Mouse (Mus musculus): ENCODE data around the gene Gm45021. TPM values are rescaled to one million over a fixed set of nuclear protein-coding genes. Genes with fewer than 3 reads are reported as not detected.
A peak's percentile ranks its signal among the peaks of the same experiment; 100 is the strongest.

Gene Gm45021
- polyA plus RNA-seq, 1 experiment, result not detected

DNA sequence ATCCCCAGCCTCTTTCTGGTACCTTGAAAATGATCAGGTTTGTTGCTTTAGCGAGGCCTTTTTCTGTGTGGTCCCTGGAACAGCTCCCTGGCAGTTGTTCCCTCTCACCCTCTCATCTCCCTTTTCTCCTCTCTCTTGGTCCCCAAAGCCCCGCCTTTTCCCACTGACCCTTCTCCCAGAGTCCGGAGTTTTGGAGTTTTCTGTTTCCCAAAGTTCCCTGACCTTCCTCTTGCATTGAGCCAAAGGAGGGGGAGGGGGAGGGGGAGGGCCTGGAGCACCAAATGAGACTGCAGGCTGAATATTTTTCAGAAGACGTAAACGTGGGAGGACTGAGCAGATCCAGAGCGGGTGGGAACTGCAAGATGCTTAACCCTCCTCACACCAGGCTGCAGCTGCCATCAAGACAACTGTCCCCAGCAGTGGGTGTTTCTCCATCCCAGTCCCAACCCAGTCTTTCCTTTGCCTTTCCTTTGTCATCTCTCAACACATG lies 16.8 kb upstream of the Gm45021 start, which contains the start of gene Rarres2:
TSS of gene Rarres2 (minus strand) at position 218 of the 490 bp plus-strand sequence.
- no peak for DNase-seq (ENCODE audit: low read depth in 1 of 2, low spot score in 2 of 2)
- Histone ChIP-seq H3K27ac (ENCODE audit: insufficient read depth, low read length) (peak within 1 kb of the TSS; percentile 2; the same call in 1 of the 2 replicates), H3K4me3 (ENCODE audit: extremely low read depth, insufficient read depth, insufficient read length) (peak within 1 kb of the TSS; percentile 10; the same call in 1 of the 2 replicates), H3K4me1 (ENCODE audit: control insufficient read depth, insufficient read depth, insufficient read length) (peaks cover 2% of the 10 kb centered on the region; the same call in 1 of the 2 replicates), H3K36me3 (ENCODE audit: control insufficient read depth, insufficient read depth, low read length) (no peaks in the 10 kb centered on the region), H3K27me3 (ENCODE audit: control insufficient read depth, insufficient read depth, low read length) (no peaks in the 10 kb centered on the region)
- TF ChIP-seq CTCF (IDR thresholded peaks at IDR 0.05; ENCODE audit: extremely low read depth, insufficient read depth, insufficient read length, insufficient replicate concordance), result no peak
- TF ChIP-seq POLR2A (IDR thresholded peaks at IDR 0.05; ENCODE audit: low read depth, low read length), result no peak
- WGBS, result 76% methylated on average over 6 of the region's 6 CpGs

DNA sequence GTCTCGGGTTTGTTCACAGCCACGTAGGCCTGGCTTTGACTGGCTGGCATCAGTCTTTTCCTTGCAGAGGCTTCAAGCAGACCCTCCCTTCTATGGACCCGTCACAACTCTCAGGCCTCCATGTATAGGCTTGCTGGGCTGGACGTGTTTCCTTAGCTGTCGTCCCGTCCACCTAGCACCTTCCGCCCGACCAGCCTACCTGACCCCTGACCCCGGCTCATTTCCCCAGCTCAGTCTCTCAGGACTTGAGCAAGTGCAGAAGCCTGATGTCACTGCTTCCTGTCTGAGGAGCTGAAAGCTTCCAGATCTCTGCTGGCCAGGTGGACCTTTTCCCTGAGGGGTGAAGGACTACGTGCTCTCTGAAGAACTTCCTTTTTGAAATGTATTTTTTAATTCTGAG lies 16.1 kb upstream of the Gm45021 start:
- Histone ChIP-seq H3K36me3 (ENCODE audit: control insufficient read depth, insufficient read depth, low read length) (no peaks in the 10 kb centered on the region), H3K27ac (ENCODE audit: insufficient read depth, low read length) (no peak overlapping the region), H3K27me3 (ENCODE audit: control insufficient read depth, insufficient read depth, low read length) (no peaks in the 10 kb centered on the region), H3K4me1 (ENCODE audit: control insufficient read depth, insufficient read depth, insufficient read length) (peaks cover 2% of the 10 kb centered on the region; the same call in 1 of the 2 replicates), H3K4me3 (ENCODE audit: extremely low read depth, insufficient read depth, insufficient read length) (no peak overlapping the region)
- no peak for TF ChIP-seq POLR2A (IDR thresholded peaks at IDR 0.05; ENCODE audit: low read depth, low read length)
- no peak for TF ChIP-seq CTCF (IDR thresholded peaks at IDR 0.05; ENCODE audit: extremely low read depth, insufficient read depth, insufficient read length, insufficient replicate concordance)
- 63% methylated on average over 10 of the region's 10 CpGs for WGBS
- DNase-seq (ENCODE audit: low read depth in 1 of 2, low spot score in 2 of 2), result no peak

DNA sequence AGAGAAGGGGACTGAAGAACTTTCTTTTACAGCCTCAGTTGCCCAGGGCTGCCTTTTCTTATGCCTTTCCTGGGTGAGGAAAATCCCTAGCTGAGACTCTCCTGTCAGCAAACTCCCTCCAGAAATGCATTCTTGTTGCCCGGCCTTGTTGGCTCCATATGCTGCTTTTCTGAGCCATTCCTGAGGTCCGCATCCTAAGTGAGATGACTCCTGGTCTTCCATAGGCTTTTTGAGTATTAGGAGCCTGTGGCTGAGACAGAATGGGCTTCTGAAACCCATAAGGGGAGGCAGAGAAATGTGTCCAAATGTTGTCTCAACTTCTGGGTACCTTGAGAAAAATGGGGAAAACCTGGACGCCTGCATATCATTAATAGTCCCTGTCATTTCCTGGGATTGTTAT lies 15.4 kb upstream of the Gm45021 start:
- no peak overlapping the region for H3K4me3 ChIP-seq (ENCODE audit: extremely low read depth, insufficient read depth, insufficient read length)
- H3K27me3 ChIP-seq (ENCODE audit: control insufficient read depth, insufficient read depth, low read length), result no peaks in the 10 kb centered on the region
- 91% methylated on average over 3 of the region's 3 CpGs for WGBS
- DNase-seq (ENCODE audit: low read depth in 1 of 2, low spot score in 2 of 2), result no peak
- peaks cover 2% of the 10 kb centered on the region; the same call in 1 of the 2 replicates for H3K4me1 ChIP-seq (ENCODE audit: control insufficient read depth, insufficient read depth, insufficient read length)
- H3K27ac ChIP-seq (ENCODE audit: insufficient read depth, low read length), result no peak overlapping the region
- H3K36me3 ChIP-seq (ENCODE audit: control insufficient read depth, insufficient read depth, low read length), result no peaks in the 10 kb centered on the region
- TF ChIP-seq POLR2A (IDR thresholded peaks at IDR 0.05; ENCODE audit: low read depth, low read length), result no peak
- no peak for TF ChIP-seq CTCF (IDR thresholded peaks at IDR 0.05; ENCODE audit: extremely low read depth, insufficient read depth, insufficient read length, insufficient replicate concordance)

DNA sequence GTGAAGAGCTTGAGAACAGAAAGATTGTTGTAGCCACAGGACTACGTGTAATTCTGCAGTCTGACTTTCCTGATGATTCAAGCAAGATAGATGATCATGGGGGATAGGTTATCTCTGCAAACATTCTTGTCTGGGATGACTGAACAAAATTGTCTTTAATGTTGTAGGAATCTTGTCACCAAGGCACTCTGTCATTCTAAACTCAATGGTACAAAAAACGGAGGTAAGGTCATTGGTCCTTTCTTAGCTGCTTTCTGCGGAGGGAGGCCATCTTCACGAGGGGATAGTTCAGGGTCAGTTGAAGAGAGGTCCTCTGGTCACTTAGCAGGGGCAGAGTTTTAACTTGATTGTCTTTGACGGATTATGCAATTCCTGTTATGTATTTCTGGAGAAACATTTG lies 10.7 kb upstream of the Gm45021 start:
- H3K4me1 ChIP-seq (ENCODE audit: control insufficient read depth, insufficient read depth, insufficient read length), result no peaks in the 10 kb centered on the region
- no peak overlapping the region for H3K27ac ChIP-seq (ENCODE audit: insufficient read depth, low read length)
- 56% methylated on average over 5 of the region's 5 CpGs for WGBS
- TF ChIP-seq CTCF (IDR thresholded peaks at IDR 0.05; ENCODE audit: extremely low read depth, insufficient read depth, insufficient read length, insufficient replicate concordance) (no peak), POLR2A (IDR thresholded peaks at IDR 0.05; ENCODE audit: low read depth, low read length) (no peak)
- H3K4me3 ChIP-seq (ENCODE audit: extremely low read depth, insufficient read depth, insufficient read length), result no peak overlapping the region
- no peak for DNase-seq (ENCODE audit: low read depth in 1 of 2, low spot score in 2 of 2)
- no peaks in the 10 kb centered on the region for H3K36me3 ChIP-seq (ENCODE audit: control insufficient read depth, insufficient read depth, low read length)
- H3K27me3 ChIP-seq (ENCODE audit: control insufficient read depth, insufficient read depth, low read length), result no peaks in the 10 kb centered on the region

DNA sequence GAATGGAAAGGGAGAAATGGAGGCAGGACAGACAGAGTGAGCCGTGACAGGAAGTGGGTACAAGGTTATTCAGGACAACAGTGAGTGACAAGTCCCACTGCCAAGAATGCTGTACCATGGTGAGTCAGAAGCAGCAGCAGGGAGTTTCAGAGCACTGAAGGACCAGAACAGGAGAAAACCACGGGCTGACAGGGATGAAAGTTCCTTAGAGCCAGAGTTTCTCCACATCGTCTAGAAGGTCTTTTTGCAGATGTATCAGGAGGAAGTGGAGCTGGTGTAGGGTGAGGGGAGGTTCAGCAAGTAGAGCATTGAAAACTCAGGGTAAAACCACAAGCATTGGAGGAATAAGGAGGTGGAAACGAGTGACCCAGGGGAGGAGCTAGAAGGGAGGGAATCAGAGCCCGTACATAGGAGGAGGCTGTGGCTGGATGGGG lies 10.2 kb upstream of the Gm45021 start:
- H3K27ac ChIP-seq (ENCODE audit: insufficient read depth, low read length), result 0 out of 2 replicates have a peak overlapping the region, but pooled peaks have one; percentile 36
- H3K4me1 ChIP-seq (ENCODE audit: control insufficient read depth, insufficient read depth, insufficient read length), result no peaks in the 10 kb centered on the region
- no peaks in the 10 kb centered on the region for H3K36me3 ChIP-seq (ENCODE audit: control insufficient read depth, insufficient read depth, low read length)
- no peaks in the 10 kb centered on the region for H3K27me3 ChIP-seq (ENCODE audit: control insufficient read depth, insufficient read depth, low read length)
- no peak for DNase-seq (ENCODE audit: low read depth in 1 of 2, low spot score in 2 of 2)
- no peak overlapping the region for H3K4me3 ChIP-seq (ENCODE audit: extremely low read depth, insufficient read depth, insufficient read length)
- TF ChIP-seq CTCF (IDR thresholded peaks at IDR 0.05; ENCODE audit: extremely low read depth, insufficient read depth, insufficient read length, insufficient replicate concordance), result no peak
- TF ChIP-seq POLR2A (IDR thresholded peaks at IDR 0.05; ENCODE audit: low read depth, low read length), result no peak
- WGBS, result under 1% methylated on average over 5 of the region's 5 CpGs

DNA sequence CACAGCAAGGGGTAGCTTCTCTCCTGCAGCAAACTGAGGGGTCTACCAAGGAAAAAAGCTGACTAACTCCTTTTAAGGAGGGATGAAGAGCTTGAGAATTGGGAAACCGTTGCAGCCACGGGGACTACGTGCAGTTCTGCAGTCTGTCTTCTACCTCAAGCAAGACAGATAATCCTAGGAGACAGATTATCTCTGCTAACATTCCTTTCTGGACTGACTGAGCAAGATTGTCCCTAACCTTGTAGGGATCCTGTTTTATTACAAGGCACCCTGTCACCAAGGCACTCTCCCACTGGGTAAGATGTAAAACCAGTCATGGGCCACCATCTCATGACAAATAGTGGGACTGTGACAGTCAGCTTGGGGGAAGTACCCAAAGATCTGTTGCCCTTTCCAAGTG lies 8.2 kb upstream of the Gm45021 start:
- no peak for TF ChIP-seq POLR2A (IDR thresholded peaks at IDR 0.05; ENCODE audit: low read depth, low read length)
- no peak for TF ChIP-seq CTCF (IDR thresholded peaks at IDR 0.05; ENCODE audit: extremely low read depth, insufficient read depth, insufficient read length, insufficient replicate concordance)
- DNase-seq (ENCODE audit: low read depth in 1 of 2, low spot score in 2 of 2), result no peak
- H3K36me3 ChIP-seq (ENCODE audit: control insufficient read depth, insufficient read depth, low read length), result no peaks in the 10 kb centered on the region
- WGBS, result 86% methylated on average over 3 of the region's 3 CpGs
- H3K4me1 ChIP-seq (ENCODE audit: control insufficient read depth, insufficient read depth, insufficient read length), result no peaks in the 10 kb centered on the region
- H3K27ac ChIP-seq (ENCODE audit: insufficient read depth, low read length), result no peak overlapping the region
- no peaks in the 10 kb centered on the region for H3K27me3 ChIP-seq (ENCODE audit: control insufficient read depth, insufficient read depth, low read length)
- no peak overlapping the region for H3K4me3 ChIP-seq (ENCODE audit: extremely low read depth, insufficient read depth, insufficient read length)

DNA sequence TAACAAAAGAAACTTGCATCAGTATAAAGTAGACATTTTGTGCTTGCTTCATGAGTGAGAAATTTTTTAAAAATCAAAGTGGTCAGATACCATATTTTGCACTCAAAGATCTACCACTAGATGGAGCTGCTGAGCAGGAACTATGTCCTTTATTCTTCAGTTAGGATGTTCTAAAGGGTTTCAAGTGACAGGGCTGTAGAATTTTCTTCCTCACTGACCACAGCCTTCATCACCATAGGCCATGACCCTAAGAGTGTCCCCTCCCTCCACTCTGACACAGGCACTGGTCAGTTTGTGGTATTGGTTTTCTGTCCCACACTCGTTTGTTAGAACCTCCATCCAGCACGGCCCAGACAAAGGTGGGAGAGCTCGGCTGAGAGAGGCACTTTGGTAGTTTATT lies 7.4 kb upstream of the Gm45021 start:
- peak in 1 of 2 experiments; percentile 28 for DNase-seq (ENCODE audit: low read depth in 1 of 2, low spot score in 2 of 2)
- no peaks in the 10 kb centered on the region for H3K4me1 ChIP-seq (ENCODE audit: control insufficient read depth, insufficient read depth, insufficient read length)
- 77% methylated on average over 3 of the region's 3 CpGs for WGBS

More for the DNA sequence above, 7.4 kb upstream of the Gm45021 start:
- TF ChIP-seq CTCF (IDR thresholded peaks at IDR 0.05; ENCODE audit: extremely low read depth, insufficient read depth, insufficient read length, insufficient replicate concordance) (no peak), POLR2A (IDR thresholded peaks at IDR 0.05; ENCODE audit: low read depth, low read length) (no peak)
- Histone ChIP-seq H3K27ac (ENCODE audit: insufficient read depth, low read length) (no peak overlapping the region), H3K4me3 (ENCODE audit: extremely low read depth, insufficient read depth, insufficient read length) (no peak overlapping the region), H3K36me3 (ENCODE audit: control insufficient read depth, insufficient read depth, low read length) (no peaks in the 10 kb centered on the region), H3K27me3 (ENCODE audit: control insufficient read depth, insufficient read depth, low read length) (no peaks in the 10 kb centered on the region)

All from spleen, adult 2 months (tissue).